Mouse (Mus musculus) kidney, adult 8-10 months (tissue): ENCODE results near the gene Ccdc182.
A peak's percentile ranks its signal among the peaks of the same experiment; 100 is the strongest.

Experiments
- DNase-seq, 2 experiments: peaks; one replicate each; pipeline ENCODE4 v3.0.0; 2022

The Ccdc182 gene

GRCm38 (mm10) chr11:88293631-88294393, at the start of gene Ccdc182:
Gene Ccdc182 (plus strand): TSS chr11:88294058.
- DNase-seq, result peak; percentile 44 to 72

- DNase-seq, result no peak
These were observed 48.2 kb upstream of the Ccdc182 start for GRCm38 (mm10) chr11:88245581-88246170.

- DNase-seq, result no peak
These were observed 45.2 kb upstream of the Ccdc182 start for GRCm38 (mm10) chr11:88248636-88249035.

- DNase-seq, result no peak
These were observed 43.3 kb upstream of the Ccdc182 start for GRCm38 (mm10) chr11:88250568-88250967.

GRCm38 (mm10) chr11:88251295-88251694, 42.6 kb upstream of the Ccdc182 start:
- no peak for DNase-seq

- peak; percentile 51 to 83 for DNase-seq
These were observed 41.7 kb upstream of the Ccdc182 start for GRCm38 (mm10) chr11:88251972-88252766.

GRCm38 (mm10) chr11:88252767-88253513, 40.9 kb upstream of the Ccdc182 start:
- no peak for DNase-seq

GRCm38 (mm10) chr11:88253514-88254167, 40.2 kb upstream of the Ccdc182 start:
- no peak for DNase-seq

- no peak for DNase-seq
These were observed 36.2 kb upstream of the Ccdc182 start for GRCm38 (mm10) chr11:88257700-88258099.

GRCm38 (mm10) chr11:88258212-88258611, 35.6 kb upstream of the Ccdc182 start:
- no peak for DNase-seq

- no peak for DNase-seq
These were observed 33.4 kb upstream of the Ccdc182 start for GRCm38 (mm10) chr11:88260463-88260862.

GRCm38 (mm10) chr11:88264889-88265288, 29.0 kb upstream of the Ccdc182 start:
- DNase-seq, result no peak

GRCm38 (mm10) chr11:88266311-88266710, 27.5 kb upstream of the Ccdc182 start:
- DNase-seq, result no peak

- DNase-seq, result no peak
These were observed 22.0 kb upstream of the Ccdc182 start for GRCm38 (mm10) chr11:88271870-88272269.

GRCm38 (mm10) chr11:88274111-88274879, 19.6 kb upstream of the Ccdc182 start:
- DNase-seq, result no peak

- peak; percentile 48 to 67 for DNase-seq
These were observed 18.9 kb upstream of the Ccdc182 start for GRCm38 (mm10) chr11:88274901-88275498.

GRCm38 (mm10) chr11:88275949-88276348, 17.9 kb upstream of the Ccdc182 start:
- DNase-seq, result no peak

GRCm38 (mm10) chr11:88276534-88277308, 17.1 kb upstream of the Ccdc182 start:
- DNase-seq, result peak; percentile 43 to 75

GRCm38 (mm10) chr11:88279006-88279405, 14.9 kb upstream of the Ccdc182 start:
- DNase-seq, result peak in 1 of 2 experiments; percentile 35

- DNase-seq, result peak in 1 of 2 experiments; percentile 43
These were observed 13.4 kb upstream of the Ccdc182 start for GRCm38 (mm10) chr11:88280426-88280836.
